Mouse (Mus musculus) effector memory CD4-positive, alpha-beta T cell, adult 5 months (primary cell): ENCODE data around the gene Ppp1r15b. TPM values are rescaled to one million over a fixed set of nuclear protein-coding genes. Genes with fewer than 3 reads are reported as not detected.

Experiments
- polyA plus RNA-seq: library from polyadenylated mRNA; unstranded; fragments of 100-300 nt; shearing (Covaris generic); gene quantifications from one replicate; pipeline ENCODE4 v1.2.1, GENCODE M21; 2017

Ppp1r15b gene
- polyA plus RNA-seq = 60.0 TPM

GRCm38 (mm10) chr1:133130638-133131560 lies at the start of gene Ppp1r15b:
Gene Ppp1r15b, plus strand, starts transcription at chr1:133131143.

GRCm38 (mm10) chr1:133163820-133164431 lies 33.0 kb downstream of the Ppp1r15b start, which contains the start of gene Plekha6:
Gene Plekha6, plus strand, starts transcription at chr1:133164210.

Other genes with a start within 250 kb of the Ppp1r15b start
- gene Mdm4, start 100.6 kb upstream of the Ppp1r15b start, polyA plus RNA-seq = 96.8 TPM
- 0.64 TPM for gene Pik3c2b, start 85.5 kb upstream of the Ppp1r15b start, polyA plus RNA-seq
- 0.91 TPM for gene Plekha6, start 33.1 kb downstream of the Ppp1r15b start, polyA plus RNA-seq
- gene Golt1a, start 178.7 kb downstream of the Ppp1r15b start, polyA plus RNA-seq = not detected
- not detected for gene Kiss1, start 190.7 kb downstream of the Ppp1r15b start, polyA plus RNA-seq
- gene Ren1, start 219.4 kb downstream of the Ppp1r15b start, polyA plus RNA-seq = not detected
- gene Etnk2, start 232.4 kb downstream of the Ppp1r15b start, polyA plus RNA-seq = not detected